Mouse (Mus musculus): ENCODE results near the gene Wrnip1. TPM values are rescaled to one million over a fixed set of nuclear protein-coding genes. Genes with fewer than 3 reads are reported as not detected.
A peak's percentile ranks its signal among the peaks of the same experiment; 100 is the strongest.
"Not testable (repeated sequence)": the region's sequence is repeated elsewhere in the genome, so short reads cannot be mapped to it uniquely, and the experiment has no call there.

Wrnip1 gene
- total RNA-seq, 2 experiments from 2014 or later, result 62.1 to 63.7 TPM

DNA sequence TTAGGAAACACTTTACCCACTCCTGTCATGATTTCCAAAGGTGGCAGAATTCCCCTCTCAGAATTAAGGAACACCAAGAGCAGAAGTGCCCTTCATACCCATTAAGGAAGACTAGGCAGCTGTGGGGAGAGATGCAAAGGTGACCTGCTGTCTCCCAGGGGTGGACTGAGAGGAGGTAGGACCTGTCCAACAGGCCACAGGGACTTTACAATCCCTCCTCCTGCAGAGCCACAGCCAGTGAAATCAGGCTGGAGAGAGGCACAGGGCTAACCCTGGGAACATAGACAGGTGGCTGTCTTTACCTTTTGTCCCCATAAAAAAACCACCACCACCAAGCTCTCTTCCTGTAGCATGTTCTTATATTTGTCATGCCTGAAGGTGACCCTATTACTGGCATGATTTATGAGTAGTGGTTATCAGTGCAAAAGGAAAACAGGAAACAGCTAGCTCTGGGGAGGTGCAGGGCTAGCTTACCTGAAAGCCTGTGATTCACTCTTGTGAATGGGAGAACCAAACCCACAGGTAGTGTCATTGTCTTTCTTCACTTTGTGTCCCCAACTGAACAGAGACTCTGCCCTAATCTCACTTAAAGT lies 47.8 kb downstream of the Wrnip1 start:
- Histone ChIP-seq H3K4me3 (no peak overlapping the region), H3K27ac (no peak overlapping the region)
- no peak for TF ChIP-seq CTCF (conservative IDR thresholded peaks at IDR 0.05)
- no peak for DNase-seq (ENCODE audit: low spot score in 2 of 2)

DNA sequence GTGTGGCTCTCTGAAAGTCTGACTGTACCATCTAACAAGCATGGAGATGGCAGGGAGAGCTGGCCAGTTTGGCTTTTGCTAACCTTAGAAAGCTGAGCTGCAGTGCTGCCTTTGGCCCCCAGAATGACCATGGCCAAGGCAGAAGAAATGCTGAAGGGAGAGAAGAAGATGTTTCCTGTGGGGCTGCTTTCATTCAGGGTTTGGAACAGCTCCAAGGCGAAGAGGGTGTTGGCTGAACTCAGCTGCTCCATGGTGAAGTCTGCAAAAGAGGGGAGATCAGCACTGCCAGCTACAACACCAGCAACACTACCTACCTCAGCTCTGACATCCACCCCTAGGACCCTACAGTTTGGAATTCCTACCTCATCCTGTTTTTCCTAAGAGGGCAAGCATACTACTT lies 48.3 kb downstream of the Wrnip1 start:
- no peak for TF ChIP-seq CTCF (conservative IDR thresholded peaks at IDR 0.05)

DNA sequence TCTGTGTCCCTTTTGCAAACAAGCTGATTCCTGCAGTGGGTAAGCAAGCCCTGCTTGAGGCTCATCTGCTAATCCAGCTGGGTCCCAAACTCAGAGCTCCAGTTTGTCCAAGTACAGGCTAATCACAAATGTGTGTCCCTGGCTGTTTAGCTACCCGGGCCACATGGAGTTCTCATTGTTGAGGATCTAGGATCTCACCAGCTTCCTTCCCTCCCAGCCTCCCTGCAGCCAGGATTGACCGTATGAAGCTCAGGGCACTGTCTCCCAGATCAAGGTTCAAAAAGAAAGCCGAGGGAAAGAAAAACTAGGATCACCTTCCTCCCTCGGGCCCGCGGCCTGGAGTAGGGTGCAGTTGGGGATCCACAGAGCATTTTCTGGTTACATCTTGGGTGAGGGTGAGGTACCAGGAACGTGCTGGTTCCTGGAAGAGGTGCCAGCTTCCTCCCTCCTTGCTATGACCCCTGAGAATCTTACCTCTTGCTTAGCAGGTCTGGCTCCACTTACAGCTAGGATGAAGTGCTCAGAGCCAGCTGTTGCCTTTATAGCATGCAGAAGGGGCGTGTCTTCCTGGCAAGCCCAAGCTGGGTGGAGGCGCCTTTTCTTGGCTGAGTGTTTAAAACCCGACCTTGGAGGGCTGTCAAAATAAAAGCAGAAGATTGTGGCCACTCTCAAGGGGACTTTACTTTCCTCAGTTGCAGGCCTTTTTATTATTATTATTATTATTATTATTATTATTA lies 49.0 kb downstream of the Wrnip1 start, which contains the start of gene Serpinb1a:
Serpinb1a (minus strand) TSS at position 518 of the 737 bp plus-strand sequence.
- Histone ChIP-seq H3K27ac (peak within 1 kb of the TSS; percentile 51; the same call in 1 of the 2 replicates), H3K4me3 (no peak within 1 kb of the TSS)
- DNase-seq (ENCODE audit: low spot score in 2 of 2), result no peak
- no peak for TF ChIP-seq CTCF (conservative IDR thresholded peaks at IDR 0.05)

More for the DNA sequence above, 48.3 kb downstream of the Wrnip1 start:
- Histone ChIP-seq H3K27ac (0 out of 2 replicates have a peak overlapping the region, but pooled peaks have one; percentile 51), H3K4me3 (no peak overlapping the region)
- DNase-seq (ENCODE audit: low spot score in 2 of 2), result no peak

DNA sequence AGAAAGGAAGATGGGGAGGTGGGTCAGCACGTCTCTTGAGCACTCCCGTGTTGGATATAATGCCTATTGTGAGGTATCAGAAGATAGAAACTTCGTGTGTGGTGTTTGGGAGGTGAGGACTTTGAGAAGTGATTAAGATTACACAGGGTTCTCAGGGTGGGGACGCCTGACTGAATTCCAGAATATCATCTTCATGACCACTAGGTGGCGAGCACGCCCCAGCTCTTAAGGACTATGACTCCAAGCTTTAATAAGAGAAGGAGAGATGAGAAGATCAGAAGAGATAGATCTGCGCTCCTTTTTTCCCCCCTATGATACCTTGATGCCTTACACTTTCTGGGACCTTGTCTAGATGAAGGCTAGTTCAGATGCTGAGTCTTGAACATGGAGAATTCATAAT lies 50.1 kb downstream of the Wrnip1 start:
- peak; percentile 35 to 45 for DNase-seq (ENCODE audit: low spot score in 2 of 2)
- no peak overlapping the region for H3K4me3 ChIP-seq
- no peak overlapping the region for H3K27ac ChIP-seq
- TF ChIP-seq CTCF (conservative IDR thresholded peaks at IDR 0.05), result peak; percentile 86

DNA sequence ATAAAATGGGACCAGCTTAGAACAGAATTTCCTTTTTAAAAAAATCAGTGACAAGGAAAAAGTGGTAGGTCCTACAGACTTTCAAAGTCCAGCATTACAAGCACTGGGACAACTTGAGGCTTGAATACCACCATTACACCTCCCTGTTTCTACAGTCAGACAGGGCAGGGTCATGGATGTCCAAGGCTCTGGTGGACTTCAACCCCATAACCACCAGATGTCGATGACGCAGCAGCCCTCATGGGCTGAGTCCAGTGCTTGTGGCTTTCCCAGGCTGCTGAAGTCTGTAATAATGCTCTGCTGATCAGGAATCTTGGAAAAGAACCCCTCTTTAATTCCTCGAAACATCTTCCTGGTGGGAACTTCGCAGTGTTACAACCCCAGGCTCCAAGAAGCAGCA lies 50.7 kb downstream of the Wrnip1 start:
- no peak for DNase-seq (ENCODE audit: low spot score in 2 of 2)
- TF ChIP-seq CTCF (conservative IDR thresholded peaks at IDR 0.05), result no peak
- no peak overlapping the region for H3K4me3 ChIP-seq
- no peak overlapping the region for H3K27ac ChIP-seq

DNA sequence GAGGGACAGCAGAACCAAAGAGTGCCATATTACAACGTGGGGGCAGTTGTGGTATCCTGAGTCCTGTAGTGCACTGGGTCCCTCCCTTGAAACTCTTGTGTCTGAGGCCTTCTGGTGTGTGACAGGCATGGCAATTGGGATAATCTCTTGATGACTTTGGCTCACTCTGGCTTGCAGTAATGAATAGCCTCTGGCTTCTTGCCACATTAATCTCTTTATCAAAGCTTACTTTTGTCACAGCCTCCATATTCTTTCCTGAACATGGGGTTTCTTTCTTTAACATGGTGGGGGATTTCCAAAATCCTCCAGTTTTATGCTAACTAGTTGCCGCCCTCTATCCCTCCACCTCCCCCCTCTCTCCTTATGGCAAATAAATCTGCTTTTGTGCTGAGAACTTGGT lies 51.2 kb downstream of the Wrnip1 start:
- no peak for DNase-seq (ENCODE audit: low spot score in 2 of 2)
- Histone ChIP-seq H3K4me3 (no peak overlapping the region), H3K27ac (no peak overlapping the region)
- no peak for TF ChIP-seq CTCF (conservative IDR thresholded peaks at IDR 0.05)

DNA sequence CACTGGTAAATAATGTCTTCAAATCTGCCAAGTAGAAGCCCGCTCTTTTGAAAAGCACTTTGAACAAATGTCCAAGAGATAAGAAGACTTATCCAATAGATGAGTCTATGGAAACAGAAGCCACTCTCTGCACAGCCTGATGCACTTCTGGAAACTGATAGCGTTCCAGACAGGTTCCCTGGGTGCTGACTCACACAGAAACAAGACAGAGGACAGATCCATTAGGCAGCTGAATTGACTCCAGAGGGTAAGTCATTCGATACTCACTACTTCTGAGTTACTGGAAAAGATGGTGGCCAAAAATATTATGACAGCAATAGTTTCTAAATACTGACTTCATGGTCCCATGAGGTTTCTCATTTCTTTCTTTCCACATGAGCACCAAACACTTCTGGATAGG lies 59.0 kb downstream of the Wrnip1 start:
- Histone ChIP-seq H3K4me3 (no peak overlapping the region), H3K27ac (no peak overlapping the region)
- no peak for TF ChIP-seq CTCF (conservative IDR thresholded peaks at IDR 0.05)
- DNase-seq (ENCODE audit: low spot score in 2 of 2), result no peak

DNA sequence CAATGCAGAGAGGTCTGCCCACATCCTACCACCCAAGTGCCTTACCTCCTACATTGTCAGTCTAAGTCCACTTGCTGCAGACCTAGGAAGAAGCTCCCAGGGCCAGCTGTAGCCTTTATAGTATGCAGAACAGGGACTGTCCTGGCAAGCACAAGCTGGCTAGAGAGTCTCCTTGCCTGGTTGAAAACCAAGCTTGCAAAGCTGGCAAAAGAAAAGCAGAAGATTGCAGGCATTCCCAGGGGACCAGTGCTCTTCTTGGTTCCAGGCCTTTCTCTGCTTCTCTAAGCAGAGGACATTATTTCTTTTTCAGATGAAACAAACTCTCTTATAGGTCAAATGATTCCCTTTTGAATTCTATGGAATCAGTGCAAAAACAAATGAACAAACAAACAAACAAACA lies 61.6 kb downstream of the Wrnip1 start:
- DNase-seq (ENCODE audit: low spot score in 2 of 2), result no peak
- Histone ChIP-seq H3K4me3 (no peak overlapping the region), H3K27ac (no peak overlapping the region)
- TF ChIP-seq CTCF (conservative IDR thresholded peaks at IDR 0.05), result no peak

DNA sequence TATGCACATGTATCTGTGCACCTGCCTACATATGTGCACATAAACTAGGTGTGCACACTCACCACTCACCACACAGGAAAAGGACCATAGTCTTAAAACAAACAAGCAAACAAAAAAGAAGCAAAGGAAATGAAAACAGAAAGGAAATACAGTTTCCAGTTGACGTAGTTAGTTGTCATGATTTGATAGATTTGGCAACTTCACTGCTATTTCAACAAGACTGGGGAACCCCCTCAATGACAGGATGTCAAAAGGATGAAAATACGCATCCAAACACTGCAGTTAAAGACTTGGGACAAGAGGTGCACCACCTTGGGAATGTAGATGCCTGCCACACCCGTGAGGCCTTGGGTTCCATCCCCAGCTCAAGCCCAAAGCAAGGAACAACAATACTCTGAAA lies 62.7 kb downstream of the Wrnip1 start:
- not testable (repeated sequence) for H3K4me3 ChIP-seq; DNase-seq (ENCODE audit: low spot score in 2 of 2); H3K27ac ChIP-seq

DNA sequence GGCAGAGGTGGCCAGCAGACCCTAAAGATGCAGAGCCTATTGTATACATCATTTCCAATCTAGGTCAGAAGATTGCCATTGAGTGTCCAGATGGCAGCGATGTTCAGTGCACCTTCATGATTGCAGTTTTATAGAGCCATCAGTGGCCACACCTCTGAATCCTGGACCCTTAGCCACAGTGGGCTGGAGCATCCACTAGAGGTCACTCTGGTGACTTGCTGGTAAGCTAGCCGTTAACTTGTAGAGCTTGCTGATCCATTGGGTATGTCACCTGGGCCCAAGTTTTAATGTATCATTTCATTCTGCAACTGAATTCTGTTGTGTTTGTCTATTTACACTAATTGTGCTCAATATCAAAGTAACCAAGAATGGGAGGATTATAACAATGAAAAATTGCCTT lies 63.8 kb downstream of the Wrnip1 start:
- peak; percentile 62 for TF ChIP-seq CTCF (conservative IDR thresholded peaks at IDR 0.05)
- no peak for DNase-seq (ENCODE audit: low spot score in 2 of 2)
- H3K4me3 ChIP-seq, result no peak overlapping the region

DNA sequence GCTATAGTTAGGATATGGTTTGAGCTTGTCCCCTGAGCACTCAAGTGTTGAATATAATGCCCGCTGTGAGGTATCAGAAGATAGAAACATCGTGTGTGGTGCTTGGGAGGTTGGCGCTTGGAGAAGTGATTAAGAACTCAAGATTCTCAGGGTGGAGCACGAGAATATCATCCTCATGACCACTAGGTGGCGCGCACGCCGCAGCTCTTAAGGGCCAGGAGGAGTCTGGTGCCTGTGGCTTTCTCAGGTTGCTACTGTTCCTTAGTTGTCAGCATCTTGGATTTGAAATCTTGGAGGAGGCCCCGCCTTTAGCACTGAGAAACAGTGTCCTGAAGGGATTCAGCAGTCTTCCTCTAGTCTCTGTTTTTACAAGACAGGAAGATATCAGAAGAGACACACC lies 64.6 kb downstream of the Wrnip1 start:
- H3K4me3 ChIP-seq, result no peak overlapping the region
- DNase-seq (ENCODE audit: low spot score in 2 of 2), result peak; percentile 53 to 74
- TF ChIP-seq CTCF (conservative IDR thresholded peaks at IDR 0.05), result peak; percentile 97
- no peak overlapping the region for H3K27ac ChIP-seq

More for the DNA sequence above, 63.8 kb downstream of the Wrnip1 start:
- no peak overlapping the region for H3K27ac ChIP-seq

DNA sequence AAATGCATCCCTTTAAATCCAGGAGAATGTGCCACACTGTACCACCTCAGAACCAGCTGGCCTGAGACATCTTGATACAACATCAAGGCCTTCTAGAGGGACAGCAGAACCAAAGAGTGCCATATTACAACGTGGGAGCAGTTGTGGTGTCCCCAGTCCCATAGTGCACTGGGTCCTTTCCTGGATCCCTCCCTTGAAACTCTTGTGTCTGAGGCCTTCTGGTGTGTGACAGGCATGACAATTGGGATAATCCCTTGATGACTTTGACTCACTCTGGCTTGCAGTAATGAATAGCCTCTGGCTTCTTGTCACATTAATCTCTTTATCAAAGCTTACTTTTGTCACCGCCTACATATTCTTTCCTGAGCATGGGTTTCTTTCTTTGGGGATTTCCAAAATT lies 65.2 kb downstream of the Wrnip1 start:
- DNase-seq (ENCODE audit: low spot score in 2 of 2), result no peak
- no peak overlapping the region for H3K4me3 ChIP-seq
- TF ChIP-seq CTCF (conservative IDR thresholded peaks at IDR 0.05), result no peak
- H3K27ac ChIP-seq, result no peak overlapping the region

DNA sequence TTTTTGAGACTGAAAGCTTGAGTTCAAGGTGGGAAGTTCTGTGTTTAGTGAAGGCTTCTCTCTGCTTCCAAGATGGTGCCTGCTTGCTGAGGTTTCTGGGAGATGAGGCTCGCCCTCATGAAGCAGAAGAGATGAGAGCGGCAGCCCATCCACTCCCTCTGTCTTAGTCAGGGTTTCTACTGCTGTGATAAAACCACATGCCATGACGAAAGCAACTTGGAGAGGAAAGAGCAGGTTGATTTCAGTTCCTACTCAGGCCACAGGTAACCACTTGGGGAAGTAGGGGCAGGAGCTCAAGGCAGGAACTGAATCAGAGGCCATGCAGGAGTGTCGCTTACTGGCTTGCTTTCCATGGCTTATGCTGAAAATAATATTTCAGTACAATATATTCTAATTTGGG lies 66.4 kb downstream of the Wrnip1 start:
- DNase-seq (ENCODE audit: low spot score in 2 of 2); H3K4me3 ChIP-seq; H3K27ac ChIP-seq: not testable (repeated sequence)

DNA sequence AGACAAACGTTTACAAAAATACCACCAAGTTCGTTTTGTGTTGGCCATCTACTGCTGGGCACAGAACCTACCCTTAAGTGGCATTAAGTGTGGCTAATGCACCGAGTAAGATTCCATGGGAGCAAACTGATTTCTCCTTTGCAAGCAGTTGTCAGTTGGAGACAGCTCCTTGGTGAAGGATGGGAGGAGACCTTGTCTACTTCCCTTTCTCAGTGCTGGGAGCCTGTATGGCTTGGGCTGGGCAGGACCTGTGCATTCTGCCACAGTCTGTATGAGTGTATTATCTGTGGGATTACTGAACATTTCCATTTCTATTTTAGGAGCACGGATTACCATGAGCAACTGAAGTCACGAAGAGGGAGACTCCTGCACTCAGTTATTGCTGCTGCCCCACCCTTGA lies 67.0 kb downstream of the Wrnip1 start:
- no peak for DNase-seq (ENCODE audit: low spot score in 2 of 2)
- no peak for TF ChIP-seq CTCF (conservative IDR thresholded peaks at IDR 0.05)
- Histone ChIP-seq H3K4me3 (no peak overlapping the region), H3K27ac (no peak overlapping the region)

Other genes starting within 250 kb of the Wrnip1 start
- gene Mylk4, start 18.1 kb upstream of the Wrnip1 start, total RNA-seq (2021), result under 1 TPM; 0.20 to 0.25 TPM
- gene D930007J09Rik, start 811 bp downstream of the Wrnip1 start, total RNA-seq (2021), result not detected
- gene Serpinb1a, start 49.1 kb downstream of the Wrnip1 start, total RNA-seq (2021), result 1 to 10 TPM; 5.3 to 6.6 TPM
- not detected for gene Serpinb1c, start 96.2 kb downstream of the Wrnip1 start, total RNA-seq (2021)
- gene Serpinb6b, start 163.2 kb downstream of the Wrnip1 start, total RNA-seq (2021), result 1 to 10 TPM in 1 of 2 experiments, under 1 TPM in 1; 0.97 to 1.0 TPM
- gene Serpinb9, start 201.2 kb downstream of the Wrnip1 start, total RNA-seq (2021), result 1 to 10 TPM; 5.4 TPM
- not detected for gene Serpinb9b, start 225.4 kb downstream of the Wrnip1 start, total RNA-seq (2021)